Mouse (Mus musculus) CD4-positive helper T cell, adult 2 months (primary cell): ENCODE results near the gene E130309D02Rik.

Source experiments
- DNase-seq: peaks from one replicate; pipeline ENCODE4 v3.0.0-alpha.2; 2012; ENCODE audit warnings: low read depth, missing footprints, low spot score

The E130309D02Rik gene

GRCm38 (mm10) chr5:143268985-143269362 is 46.2 kb downstream of the E130309D02Rik start:
- DNase-seq = no peak

DNA sequence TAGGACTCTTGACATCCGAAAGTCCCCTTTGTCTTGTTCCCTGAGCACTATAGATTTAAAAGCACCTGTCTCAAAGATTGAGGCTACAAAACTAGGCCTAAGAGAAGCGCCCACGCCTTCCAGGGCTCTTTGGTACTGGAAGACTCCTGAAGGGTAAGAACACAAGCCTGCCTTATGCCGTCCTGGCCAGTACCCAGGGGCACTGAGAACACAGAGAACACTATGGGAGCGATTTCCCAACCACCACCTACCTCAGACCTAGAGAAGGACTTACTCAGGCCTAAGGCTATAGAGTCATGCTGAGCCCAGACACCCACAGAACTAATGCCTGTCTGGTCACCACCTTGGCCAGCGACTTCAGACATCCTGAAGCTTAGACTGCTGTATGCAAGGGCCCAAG is 48.4 kb downstream of the E130309D02Rik start:
- no peak for DNase-seq

DNA sequence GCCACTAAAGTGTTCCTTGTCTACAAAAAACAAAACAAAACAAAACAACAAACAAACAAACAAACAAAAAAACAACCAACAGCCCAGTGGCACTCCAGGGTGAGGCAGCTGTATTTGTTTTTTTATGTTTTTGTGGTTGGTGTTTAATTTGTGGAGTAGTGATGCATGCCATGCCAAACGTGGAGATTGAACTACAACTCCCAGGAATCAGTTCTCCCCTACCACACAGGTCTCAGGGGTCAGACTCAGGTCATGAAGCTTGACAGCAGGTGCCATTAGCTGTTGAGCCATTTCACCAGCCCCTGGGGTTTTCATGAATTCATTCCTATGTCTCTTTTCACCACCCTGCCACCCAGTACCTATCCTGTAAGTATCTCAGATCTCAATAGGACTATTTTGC is 49.8 kb downstream of the E130309D02Rik start:
- DNase-seq = no peak

- no peak for DNase-seq
Measured at GRCm38 (mm10) chr5:143264689-143265088, 50.5 kb downstream of the E130309D02Rik start.

DNA sequence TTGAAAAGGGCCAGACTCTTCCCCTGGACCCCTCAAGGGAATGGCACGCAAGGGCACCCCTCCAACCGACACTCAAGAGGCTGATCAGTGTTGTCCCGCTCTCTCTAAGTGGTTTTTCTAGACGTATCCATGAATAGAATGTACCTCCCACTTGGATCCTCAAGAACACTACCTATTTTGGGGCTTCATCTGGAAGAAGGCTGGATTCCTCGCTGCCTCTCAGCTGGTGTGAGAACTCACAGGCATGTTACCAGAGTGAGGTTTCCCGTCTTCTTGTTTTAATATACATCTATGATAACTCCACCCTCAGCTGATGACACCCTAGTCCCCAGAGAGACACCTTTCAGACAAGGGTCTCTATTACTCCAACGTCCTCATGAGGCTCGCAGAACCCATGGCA is 53.5 kb downstream of the E130309D02Rik start:
- no peak for DNase-seq

DNA sequence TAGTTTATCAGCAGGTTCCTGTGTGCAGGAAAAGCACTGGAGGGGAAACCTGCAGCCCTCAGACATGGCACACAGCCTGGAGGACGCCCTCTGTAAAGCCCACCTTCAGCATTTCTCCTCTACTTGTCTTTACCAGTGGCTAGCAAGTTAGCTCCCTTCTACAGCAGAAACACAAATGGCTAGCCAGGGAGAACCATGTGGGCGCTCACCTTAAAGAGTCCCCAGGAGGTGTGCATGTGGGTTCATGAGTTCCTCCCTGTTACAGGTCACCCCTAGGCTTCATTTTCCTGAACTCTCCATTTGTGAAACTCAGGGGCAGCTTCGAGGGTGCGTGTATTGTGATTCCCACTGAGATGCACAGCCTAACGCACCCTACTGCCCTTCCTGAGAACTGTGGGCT is 59.4 kb downstream of the E130309D02Rik start:
- DNase-seq = no peak

- DNase-seq = no peak
Measured at GRCm38 (mm10) chr5:143255131-143255519, 60.0 kb downstream of the E130309D02Rik start.

- DNase-seq = no peak
Measured at GRCm38 (mm10) chr5:143254487-143255130, 60.6 kb downstream of the E130309D02Rik start.

GRCm38 (mm10) chr5:143253881-143254486 is 61.2 kb downstream of the E130309D02Rik start:
- no peak for DNase-seq

- peak; percentile 14 for DNase-seq
Measured at GRCm38 (mm10) chr5:143253186-143253880, 61.8 kb downstream of the E130309D02Rik start.

DNA sequence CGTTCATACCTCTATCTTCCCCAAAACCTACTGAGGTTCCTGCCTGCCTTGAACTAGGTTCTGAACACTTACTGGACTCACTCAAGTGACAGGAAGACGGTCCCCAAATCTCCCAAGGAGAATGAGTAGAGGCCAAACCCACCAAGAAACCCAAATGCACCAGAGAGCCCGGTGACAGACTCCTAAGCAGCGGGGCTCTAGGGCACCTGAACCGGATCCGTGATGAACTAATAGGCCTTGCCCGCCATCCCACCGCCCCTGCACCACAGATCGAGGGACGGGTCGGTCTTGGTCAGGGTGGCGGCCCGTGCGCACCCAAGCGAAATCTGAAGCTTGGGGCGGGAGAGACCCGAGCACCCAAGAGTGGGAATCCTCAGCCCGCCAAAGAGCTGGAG is 62.4 kb downstream of the E130309D02Rik start:
- no peak for DNase-seq

- DNase-seq = no peak
Measured at GRCm38 (mm10) chr5:143252039-143252438, 63.1 kb downstream of the E130309D02Rik start.
